Mouse (Mus musculus) G1E (cell line): ENCODE measurements at regions not wholly inside any gene's neighbourhood (a gene's known extent, or its start where the extent isn't known, plus 50 kb on each side); places are given as distances from the start of the nearest gene placed in this dataset.

Experiments used
- CTCF ChIP-seq: IDR thresholded peaks from 2 replicates; pipeline ENCODE4 v1.5.1; 2012; ENCODE audit warnings: low read depth, low read length, inconsistent platforms, mixed read lengths
- GATA1 ChIP-seq: IDR thresholded peaks from 2 replicates; pipeline ENCODE4 v1.6.1; 2012; ENCODE audit warnings: borderline replicate concordance, low read length, inconsistent platforms, mixed read lengths
- GATA2 ChIP-seq: IDR thresholded peaks from 2 replicates; pipeline ENCODE4 v1.6.1; 2012; ENCODE audit warnings: low read depth, low read length, inconsistent platforms, borderline replicate concordance
- POLR2AphosphoS5 ChIP-seq: IDR thresholded peaks from 2 replicates; pipeline ENCODE4 v1.6.1; 2012; ENCODE audit warnings: low read depth, low read length, inconsistent platforms; ENCODE audit not compliant: insufficient replicate concordance
- TAL1 ChIP-seq: conservative IDR thresholded peaks from 2 replicates; pipeline ENCODE4 v1.6.1; 2012; ENCODE audit warnings: low read depth, low read length, inconsistent platforms, mixed read lengths

- TF ChIP-seq POLR2AphosphoS5 (no peak), GATA2 (no peak), CTCF (no peak), GATA1 (no peak), TAL1 (no peak)
Observed at GRCm38 (mm10) chr6:95229885-95230284, 92.0 kb upstream of the Gm10234 start.
